Mouse (Mus musculus): ENCODE data around the gene Wscd2.

Gene Wscd2

GRCm38 (mm10) chr5:113490033-113490432, at the start of gene Wscd2:
Gene Wscd2, plus strand, starts transcription at chr5:113490333.
- no peak for DNase-seq

- no peak for DNase-seq
Observed at GRCm38 (mm10) chr5:113442180-113442579, 48.0 kb upstream of the Wscd2 start.

DNA sequence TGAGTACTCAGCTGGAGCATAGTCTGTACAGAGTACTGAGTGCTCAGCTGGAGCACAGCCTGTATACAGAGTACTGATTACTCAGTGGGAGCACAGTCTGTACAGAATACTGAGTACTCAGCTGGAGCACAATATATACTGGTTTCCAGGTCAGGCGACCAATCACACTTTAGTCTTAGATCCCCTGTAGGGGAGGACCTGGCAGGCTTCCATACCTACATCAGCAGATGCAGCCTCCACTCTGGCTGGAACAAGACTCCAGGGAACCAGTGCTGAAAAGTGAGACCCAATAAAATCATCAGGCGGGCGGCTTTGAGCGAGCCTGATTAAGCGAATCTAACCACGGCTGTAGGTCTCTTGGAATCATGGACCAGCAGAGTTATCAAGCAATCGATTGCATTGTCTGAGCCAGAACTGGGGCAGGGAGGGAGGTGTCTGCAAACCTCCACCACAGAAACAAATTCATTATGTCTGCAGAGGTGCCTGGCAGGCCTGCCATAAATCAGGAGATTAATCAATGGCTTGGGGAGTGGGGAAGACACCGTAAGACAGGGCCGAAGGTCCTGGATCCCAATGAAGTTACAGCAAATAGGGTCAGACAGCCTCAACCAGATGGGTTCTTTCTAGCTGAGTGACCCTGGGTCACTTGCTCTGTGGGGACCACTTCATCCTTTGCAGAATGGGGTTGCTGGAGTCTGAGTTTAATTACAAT, 42.0 kb upstream of the Wscd2 start:
- DNase-seq: no peak

DNA sequence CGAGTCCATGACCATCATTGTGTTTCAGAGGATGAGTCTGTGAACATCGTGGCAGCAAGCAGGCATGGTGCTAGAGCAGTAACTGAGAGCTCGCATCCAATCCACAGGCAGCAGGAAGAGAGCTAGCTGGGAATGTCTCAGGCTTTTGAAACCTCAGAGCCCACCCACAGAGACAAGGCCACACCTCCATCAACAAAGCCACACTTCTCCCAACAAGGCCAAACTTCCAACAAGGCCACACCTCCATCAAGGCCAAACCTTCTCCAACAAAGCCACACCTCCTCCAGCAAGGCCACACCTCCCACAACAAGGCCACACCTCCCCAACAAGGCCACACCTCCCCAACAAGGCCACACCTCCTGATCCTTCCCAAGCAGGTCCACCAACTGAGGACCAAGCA, 40.8 kb upstream of the Wscd2 start:
- no peak for DNase-seq

GRCm38 (mm10) chr5:113452691-113453090, 37.4 kb upstream of the Wscd2 start:
- no peak for DNase-seq

DNA sequence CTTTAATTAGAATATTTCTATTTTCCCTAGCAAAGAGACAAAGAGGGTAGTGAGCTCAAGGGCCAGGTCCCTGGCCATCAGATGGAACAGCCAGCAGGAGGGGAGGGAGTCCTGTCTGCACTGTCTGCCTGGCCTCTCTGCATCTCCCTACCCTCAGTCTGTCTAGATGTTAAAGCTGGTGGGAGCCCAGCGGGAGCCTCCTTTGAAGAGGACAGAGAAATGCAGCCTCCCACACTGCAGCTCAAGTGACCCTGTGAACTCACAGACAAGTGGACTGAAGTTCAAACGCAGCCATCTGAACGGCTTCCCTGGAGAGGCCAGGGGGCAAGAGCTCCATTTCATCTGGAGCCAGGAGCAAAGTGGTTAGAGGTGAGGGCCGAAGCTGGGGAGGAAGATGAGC, 36.8 kb upstream of the Wscd2 start:
- DNase-seq: no peak

- peak; percentile 27 for DNase-seq
Observed at GRCm38 (mm10) chr5:113456020-113456419, 34.1 kb upstream of the Wscd2 start.

- no peak for DNase-seq
Observed at GRCm38 (mm10) chr5:113456756-113457155, 33.4 kb upstream of the Wscd2 start.

DNA sequence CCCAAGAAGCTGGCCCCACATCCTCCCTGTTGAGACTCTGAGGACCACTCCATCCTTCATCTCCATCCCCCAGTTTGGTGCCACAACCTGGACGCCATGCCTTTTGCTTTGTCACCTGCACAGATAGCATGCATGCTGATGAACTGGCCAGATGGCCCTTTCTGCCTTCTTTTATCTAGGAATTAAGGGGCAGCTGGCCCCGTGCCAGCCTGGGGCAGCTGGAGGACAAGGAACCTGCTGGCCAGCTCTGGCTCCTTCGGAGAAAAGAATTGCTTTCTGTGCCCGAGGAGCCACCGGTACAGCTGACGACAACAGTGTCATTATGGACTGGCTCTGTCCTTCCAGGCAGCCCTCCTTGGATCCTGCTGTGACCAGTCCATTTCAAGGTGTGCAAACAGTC, 32.9 kb upstream of the Wscd2 start:
- DNase-seq: no peak

DNA sequence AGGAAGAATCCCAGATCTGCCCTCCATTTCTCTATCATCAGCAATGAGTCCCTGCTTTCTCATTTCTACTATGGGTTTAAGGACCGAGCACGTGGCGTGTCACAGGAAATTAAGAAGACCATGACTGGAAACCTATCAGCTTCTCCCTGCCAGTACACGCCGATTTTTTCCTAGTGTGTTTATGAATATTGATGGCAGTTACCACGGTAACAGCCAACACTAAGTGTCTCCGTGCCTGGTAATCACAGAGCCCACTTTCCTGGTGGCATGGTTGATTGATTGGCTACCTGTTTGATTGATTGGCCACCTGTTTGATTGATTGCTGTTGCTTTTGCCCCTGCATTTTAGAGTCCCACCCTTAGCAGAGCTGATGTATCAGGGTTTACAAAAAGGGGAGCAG, 30.2 kb upstream of the Wscd2 start:
- DNase-seq: peak; percentile 22

GRCm38 (mm10) chr5:113461582-113461981, 28.6 kb upstream of the Wscd2 start:
- DNase-seq: no peak

- DNase-seq: no peak
Observed at GRCm38 (mm10) chr5:113461998-113462625, 28.0 kb upstream of the Wscd2 start.

- no peak for DNase-seq
Observed at GRCm38 (mm10) chr5:113464731-113465130, 25.4 kb upstream of the Wscd2 start.

- DNase-seq: no peak
Observed at GRCm38 (mm10) chr5:113466536-113466935, 23.6 kb upstream of the Wscd2 start.

DNA sequence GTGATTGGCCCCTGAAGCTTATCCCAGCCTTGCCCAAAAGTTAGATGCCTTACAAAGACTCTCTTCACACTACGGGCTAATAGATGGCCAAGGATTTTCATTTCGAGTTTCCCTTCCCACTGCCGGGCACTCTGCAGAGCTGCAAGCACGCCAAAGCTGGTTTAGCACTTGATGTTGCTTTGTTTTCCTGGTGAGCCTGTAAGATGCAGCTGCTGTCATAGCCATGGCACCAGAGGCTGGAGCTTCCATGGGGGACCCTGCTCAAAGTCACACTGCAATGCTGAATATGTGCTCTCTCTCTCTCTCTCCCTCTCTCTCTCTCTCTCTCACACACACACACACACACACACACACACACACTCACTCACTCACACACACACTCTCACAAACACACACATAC, 23.1 kb upstream of the Wscd2 start:
- DNase-seq: no peak

GRCm38 (mm10) chr5:113467765-113468164, 22.4 kb upstream of the Wscd2 start:
- no peak for DNase-seq

GRCm38 (mm10) chr5:113468625-113469024, 21.5 kb upstream of the Wscd2 start:
- no peak for DNase-seq

DNA sequence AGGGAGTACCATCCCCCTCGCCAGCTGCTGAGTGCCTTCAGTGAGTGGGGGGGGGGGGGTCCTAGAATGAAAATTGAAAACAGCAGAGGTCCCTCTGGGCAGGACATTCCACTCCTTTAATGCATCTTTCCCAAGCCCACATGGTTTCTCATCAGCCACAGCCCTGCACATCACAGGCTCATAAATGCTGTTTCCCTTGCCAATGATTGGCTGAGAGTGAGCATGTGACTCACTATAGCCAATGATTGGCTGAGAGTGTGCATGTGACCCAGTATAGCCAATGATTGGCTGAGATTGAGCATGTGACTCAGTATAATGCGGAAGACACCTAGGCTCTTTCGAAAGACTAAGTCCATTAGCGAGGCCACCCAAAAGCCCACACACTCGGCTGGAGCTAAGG, 20.9 kb upstream of the Wscd2 start:
- no peak for DNase-seq

GRCm38 (mm10) chr5:113469826-113470225, 20.3 kb upstream of the Wscd2 start:
- peak; percentile 68 for DNase-seq

- peak; percentile 47 for DNase-seq
Observed at GRCm38 (mm10) chr5:113471417-113471816, 18.7 kb upstream of the Wscd2 start.

GRCm38 (mm10) chr5:113472339-113472738, 17.8 kb upstream of the Wscd2 start:
- DNase-seq: no peak

GRCm38 (mm10) chr5:113476816-113477215, 13.3 kb upstream of the Wscd2 start:
- no peak for DNase-seq

DNA sequence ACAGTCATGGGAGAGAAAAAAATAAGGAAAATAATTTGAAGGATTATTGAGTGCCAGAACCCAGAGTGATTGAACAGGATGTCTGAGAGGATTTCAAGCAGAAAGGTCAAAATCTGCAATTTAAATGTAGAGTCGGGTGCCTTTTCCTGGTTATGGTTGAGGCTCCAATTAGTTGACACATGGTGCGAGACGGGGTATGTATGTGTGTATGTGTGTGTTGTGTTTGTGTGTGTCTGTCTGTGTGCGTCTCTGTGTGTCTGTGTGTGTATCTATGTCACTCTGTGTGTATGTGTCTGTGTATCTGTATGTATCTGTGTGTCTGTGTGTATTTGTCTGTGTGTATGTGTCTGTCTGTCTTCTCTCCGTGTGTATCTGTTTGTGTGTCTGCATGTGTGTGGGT, 11.1 kb upstream of the Wscd2 start:
- DNase-seq: no peak

GRCm38 (mm10) chr5:113480451-113480850, 9.7 kb upstream of the Wscd2 start:
- DNase-seq: no peak
